Mouse (Mus musculus) kidney, adult 2 months (tissue): ENCODE data around the gene Ublcp1. TPM values are rescaled to one million over a fixed set of nuclear protein-coding genes. Genes with fewer than 3 reads are reported as not detected.

ENCODE experiments used
- DNase-seq: peaks from one replicate; pipeline ENCODE4 v3.0.0; 2021
- H3K27ac ChIP-seq: fragments of 200-500 bp; 2 replicates; pipeline ENCODE4 v1.5.1; 2012; ENCODE audit warnings: low read depth, low read length, control low read depth, inconsistent platforms; ENCODE audit not compliant: insufficient read depth
- H3K27me3 ChIP-seq: fragments of 200-500 bp; replicated peaks from 2 replicates; pipeline ENCODE4 v1.6.1; 2012; ENCODE audit warnings: mild to moderate bottlenecking, moderate library complexity, low read length, inconsistent platforms; ENCODE audit not compliant: control insufficient read depth, insufficient read depth
- H3K36me3 ChIP-seq: fragments of 200-500 bp; 2 replicates; pipeline ENCODE4 v1.6.1; 2012; ENCODE audit warnings: mild to moderate bottlenecking, moderate library complexity, low read length, inconsistent platforms; ENCODE audit not compliant: control insufficient read depth, insufficient read depth
- H3K4me1 ChIP-seq: fragments of 200-500 bp; 2 replicates; pipeline ENCODE4 v1.6.1; 2011; ENCODE audit warnings: low read length; ENCODE audit not compliant: control insufficient read depth, insufficient read depth
- H3K4me3 ChIP-seq: fragments of 200-500 bp; 2 replicates; pipeline ENCODE4 v1.5.1; 2011; ENCODE audit warnings: mild to moderate bottlenecking, low read depth, low read length, control low read depth; ENCODE audit not compliant: insufficient read depth
- CTCF ChIP-seq: fragments of 200-500 bp; conservative IDR thresholded peaks from 2 replicates; pipeline ENCODE4 v1.5.1; 2011; ENCODE audit warnings: low read depth, mild to moderate bottlenecking, control low read depth, low read length, moderate library complexity, mixed read lengths; ENCODE audit not compliant: insufficient read depth, insufficient read length
- POLR2A ChIP-seq: fragments of 200-500 bp; IDR thresholded peaks from one replicate; pipeline ENCODE4 v1.6.1; 2011; ENCODE audit warnings: low read depth, low read length, control low read depth
- WGBS: fragments of 180-500 bp; shearing (Covaris S2); methylation state at CpG from one replicate; pipeline ENCODE4 v1.1.7; 2018; 5-methylcytosine and 5-hydroxymethylcytosine counted together
- polyA plus RNA-seq: library from polyadenylated mRNA; depleted of rRNA; stranded (reverse); fragments of >200 nt; gene quantifications from 2 replicates; pipeline ENCODE4 v1.2.3, GENCODE M21; 2012

The Ublcp1 gene
- polyA plus RNA-seq, 1 experiment, result 18.7 TPM

DNA sequence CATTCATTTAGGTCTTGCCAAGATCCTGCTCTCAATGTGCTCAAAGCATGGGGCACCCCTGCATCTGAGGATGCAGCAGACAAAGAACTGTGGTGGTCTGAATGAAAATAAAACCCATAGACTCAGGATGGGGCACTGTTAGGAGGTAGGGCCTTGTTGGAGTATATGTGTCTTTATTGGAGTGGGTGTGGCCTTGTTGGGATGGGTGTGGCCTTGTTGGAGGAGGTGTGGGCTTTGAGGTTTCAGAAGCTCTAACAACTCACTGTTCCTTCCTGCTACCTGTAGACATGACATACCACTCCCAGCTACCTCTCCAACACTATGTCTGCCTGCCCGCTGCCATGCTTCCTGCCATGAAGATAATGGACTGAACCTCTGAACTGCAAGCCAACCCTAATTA, 18.8 kb upstream of the Ublcp1 start:
- H3K27ac ChIP-seq, result no peak overlapping the region
- H3K27me3 ChIP-seq, result no peaks in the 10 kb centered on the region
- 98% methylated on average over 1 of the region's 1 CpGs for WGBS
- no peak for DNase-seq
- H3K4me3 ChIP-seq, result no peak overlapping the region
- no peak for TF ChIP-seq POLR2A
- no peak for TF ChIP-seq CTCF
- H3K36me3 ChIP-seq, result no peaks in the 10 kb centered on the region
- no peaks in the 10 kb centered on the region for H3K4me1 ChIP-seq

DNA sequence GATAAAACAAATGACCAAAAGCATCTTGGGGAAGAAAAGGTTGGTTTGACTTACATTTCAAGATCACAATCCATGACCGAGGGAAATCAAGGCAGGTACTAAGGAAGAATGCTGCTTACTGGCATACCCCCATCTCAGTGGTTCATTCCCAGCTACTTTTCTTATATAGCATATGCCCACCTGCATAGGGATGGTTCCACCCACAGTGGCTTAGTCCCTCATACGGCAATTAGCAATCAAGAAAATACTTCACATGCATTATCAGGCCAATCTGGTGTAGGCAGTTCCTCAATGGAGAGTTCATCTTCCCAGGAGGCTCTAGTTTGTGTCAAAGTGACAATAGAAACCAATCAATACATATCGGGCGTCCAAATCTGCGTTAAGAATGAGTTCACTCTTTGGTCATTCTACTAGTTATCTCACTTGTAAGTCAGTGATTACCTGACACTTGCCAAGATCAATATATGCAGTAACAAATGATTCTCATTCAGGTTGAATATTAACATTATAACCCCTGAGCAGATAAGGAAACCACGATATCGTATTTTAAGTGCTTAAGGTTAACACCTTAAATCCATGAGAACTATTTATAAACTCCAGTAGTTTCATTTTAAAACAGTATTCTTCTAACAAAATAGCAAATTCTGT, 14.9 kb upstream of the Ublcp1 start:
- DNase-seq, result no peak
- Histone ChIP-seq H3K36me3 (no peaks in the 10 kb centered on the region), H3K4me3 (no peak overlapping the region), H3K4me1 (no peaks in the 10 kb centered on the region), H3K27ac (no peak overlapping the region), H3K27me3 (no peaks in the 10 kb centered on the region)
- 87% methylated on average over 7 of the region's 7 CpGs for WGBS
- TF ChIP-seq CTCF (no peak), POLR2A (no peak)

DNA sequence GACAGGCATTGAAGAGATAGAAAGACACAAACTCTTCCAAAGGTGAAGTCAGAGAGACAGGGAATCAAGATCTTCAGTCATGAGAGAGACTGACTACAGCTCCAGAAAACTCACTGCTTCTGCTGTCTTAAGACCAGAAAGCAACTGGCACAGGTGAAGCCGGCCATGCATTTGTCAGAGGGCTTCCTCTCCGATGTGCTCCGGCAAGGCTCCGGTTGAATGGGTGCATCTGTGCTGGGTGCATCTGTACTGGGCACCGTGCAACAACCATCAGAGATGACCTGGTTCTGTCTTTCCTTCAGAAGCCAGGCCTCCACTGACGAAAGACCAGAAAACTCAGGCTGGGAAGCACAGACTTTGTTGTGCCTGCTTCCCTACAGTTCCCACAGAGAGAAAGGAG, 9.9 kb upstream of the Ublcp1 start:
- DNase-seq, result no peak
- TF ChIP-seq CTCF (no peak), POLR2A (no peak)
- no peak overlapping the region for H3K4me3 ChIP-seq
- H3K27ac ChIP-seq, result no peak overlapping the region
- 79% methylated on average over 6 of the region's 6 CpGs for WGBS
- H3K36me3 ChIP-seq, result no peaks in the 10 kb centered on the region
- no peaks in the 10 kb centered on the region for H3K4me1 ChIP-seq
- no peaks in the 10 kb centered on the region for H3K27me3 ChIP-seq

DNA sequence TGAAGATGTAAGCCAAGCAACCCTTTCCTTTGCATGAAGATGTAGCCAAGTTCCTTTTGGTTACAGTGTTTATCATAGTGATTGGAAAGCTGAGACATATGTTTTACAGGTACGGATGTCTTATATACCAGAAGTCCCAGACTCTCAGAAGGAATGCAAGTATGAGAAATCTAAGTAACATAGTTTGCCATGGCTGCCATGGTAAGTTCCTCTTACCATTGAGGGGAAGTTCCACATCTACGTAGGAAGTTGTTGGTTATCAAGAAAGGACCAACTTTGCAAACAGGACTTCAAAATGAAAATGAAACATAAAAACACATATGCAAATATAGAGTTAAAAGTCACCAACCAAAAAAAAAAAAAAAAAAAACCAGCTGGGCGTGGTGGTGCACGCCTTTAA, 8.1 kb upstream of the Ublcp1 start:
- Histone ChIP-seq H3K36me3 (no peaks in the 10 kb centered on the region), H3K27me3 (no peaks in the 10 kb centered on the region), H3K4me3 (no peak overlapping the region), H3K4me1 (no peaks in the 10 kb centered on the region), H3K27ac (no peak overlapping the region)
- TF ChIP-seq CTCF (no peak), POLR2A (no peak)
- 85% methylated on average over 4 of the region's 4 CpGs for WGBS
- DNase-seq, result no peak

DNA sequence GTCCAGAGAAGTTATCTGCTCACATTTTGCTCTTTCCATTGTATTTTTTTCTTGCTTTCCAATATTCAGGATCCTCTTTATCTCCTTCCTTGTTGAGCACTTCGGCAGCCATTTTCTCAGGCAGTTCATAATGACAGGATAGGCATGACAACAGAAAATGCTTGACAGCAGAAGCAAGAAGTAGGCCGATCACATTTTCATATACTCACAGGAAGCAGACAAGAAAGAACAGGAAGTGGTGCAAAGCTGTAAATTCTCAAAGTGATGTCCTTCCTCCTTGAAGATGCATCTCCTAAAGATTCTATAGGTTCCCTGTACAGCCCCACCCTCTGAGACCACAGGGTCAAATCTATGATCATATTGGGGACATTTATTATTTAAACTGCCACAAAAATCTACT, 6.1 kb upstream of the Ublcp1 start:
- no peak overlapping the region for H3K27ac ChIP-seq
- DNase-seq, result no peak
- H3K4me3 ChIP-seq, result no peak overlapping the region
- H3K27me3 ChIP-seq, result no peaks in the 10 kb centered on the region
- H3K36me3 ChIP-seq, result no peaks in the 10 kb centered on the region
- no peak for TF ChIP-seq CTCF
- TF ChIP-seq POLR2A, result no peak
- 73% methylated on average over 2 of the region's 2 CpGs for WGBS
- peaks cover under 1% of the 10 kb centered on the region; the same call in 1 of the 2 replicates for H3K4me1 ChIP-seq

DNA sequence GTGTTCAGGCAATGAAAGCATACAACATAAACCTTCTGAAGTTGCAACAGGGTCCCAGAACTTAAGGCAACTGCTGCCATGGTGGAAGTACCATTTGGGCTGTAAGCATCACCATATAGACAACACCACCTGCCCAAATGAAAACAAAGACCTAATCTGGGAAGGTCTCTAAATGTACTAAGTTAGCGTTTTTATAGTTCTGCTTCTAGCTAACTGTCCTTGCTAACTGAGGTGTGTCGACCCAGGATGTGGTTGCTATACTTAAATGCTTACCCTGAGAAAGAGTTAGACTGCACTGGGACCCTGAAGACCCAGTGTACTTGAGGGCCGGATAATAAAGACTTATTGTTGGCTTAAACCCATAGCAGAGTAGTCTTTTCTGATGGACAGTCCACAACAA, 5.2 kb upstream of the Ublcp1 start:
- Histone ChIP-seq H3K36me3 (no peaks in the 10 kb centered on the region), H3K4me3 (no peak overlapping the region), H3K27me3 (no peaks in the 10 kb centered on the region), H3K27ac (no peak overlapping the region), H3K4me1 (peaks cover 3% of the 10 kb centered on the region; the same call in 1 of the 2 replicates)
- DNase-seq, result no peak
- WGBS, result 62% methylated on average over 3 of the region's 3 CpGs
- TF ChIP-seq CTCF, result no peak
- TF ChIP-seq POLR2A, result no peak

DNA sequence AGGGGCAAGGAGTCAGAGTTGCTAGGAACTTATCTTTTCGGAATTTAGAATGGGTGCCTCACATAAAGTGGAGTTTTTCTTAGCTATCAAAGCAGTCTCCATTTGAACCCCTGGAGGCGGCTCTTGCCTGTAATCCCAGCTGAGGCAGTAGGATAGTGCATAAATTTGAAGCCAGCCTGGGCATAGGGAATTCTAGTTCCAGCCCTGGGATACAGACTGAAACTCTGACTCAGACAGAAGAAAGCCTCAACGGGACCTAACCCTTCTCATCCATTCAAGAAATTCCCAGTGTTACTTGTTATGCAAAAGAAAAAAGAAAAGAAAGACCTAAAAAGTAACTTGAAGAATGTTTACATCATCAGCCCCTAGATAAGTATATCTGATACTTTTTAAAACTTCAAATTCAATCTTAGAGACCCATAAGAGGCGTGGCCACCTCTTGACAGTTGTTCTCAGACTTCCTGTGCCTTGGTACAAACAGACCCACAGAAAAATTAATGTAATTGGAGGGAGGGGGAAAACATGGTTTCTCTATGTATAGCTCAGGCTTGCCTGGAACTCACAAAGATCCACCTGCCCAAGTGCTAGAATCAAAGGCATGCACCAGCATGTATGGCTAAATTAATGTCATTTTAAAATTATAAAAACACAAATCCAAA, 1.2 kb upstream of the Ublcp1 start:
- 18% methylated on average over 4 of the region's 4 CpGs for WGBS
- H3K4me3 ChIP-seq, result peak overlapping the region; percentile 93
- peak overlapping the region; percentile 93 for H3K27ac ChIP-seq
- DNase-seq, result no peak
- H3K36me3 ChIP-seq, result no peaks in the 10 kb centered on the region
- H3K27me3 ChIP-seq, result no peaks in the 10 kb centered on the region
- H3K4me1 ChIP-seq, result peaks cover 6% of the 10 kb centered on the region; the same call in 1 of the 2 replicates
- TF ChIP-seq POLR2A (no peak), CTCF (no peak)
